ENCODE assay signal across 8 mouse cellular contexts in the genomic region with DNA sequence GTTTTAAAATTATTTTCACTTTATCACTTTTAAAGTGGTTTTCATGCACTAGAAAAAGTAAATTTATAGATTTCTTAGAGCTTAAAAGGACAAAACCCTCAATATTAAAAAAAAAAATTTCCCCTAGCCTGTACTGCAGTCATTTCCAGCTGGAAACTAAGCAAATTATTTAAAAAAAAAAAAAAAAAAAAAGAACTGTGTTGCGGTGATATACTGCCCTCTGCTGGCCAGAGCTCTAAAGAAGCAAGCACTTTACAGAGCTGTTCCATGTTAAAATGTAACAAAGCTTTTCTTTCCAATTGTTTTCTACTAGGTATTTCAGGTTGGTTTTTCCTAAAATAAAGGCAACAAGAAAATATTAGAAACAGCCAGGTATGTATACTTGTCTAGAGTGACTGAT. TPM values are rescaled to one million over a fixed set of nuclear protein-coding genes. Genes with fewer than 3 reads are reported as not detected.
DNase-seq lines count a peak whose midpoint lies in the region; ATAC-seq and TF ChIP-seq lines count a peak whose summit lies in the region.

No protein-coding gene starts in this region.

- H3K27me3 ChIP-seq in hindbrain, embryonic 10.5 days (ENCODE audit: insufficient read depth, poor library complexity, severe bottlenecking) = no peaks in the 10 kb centered on the region
- H3K27me3 ChIP-seq in hindbrain, embryonic 12.5 days = no peaks in the 10 kb centered on the region; the same call in 1 of the 2 replicates
- H3K27me3 ChIP-seq in kidney, postnatal 0 days (ENCODE audit: insufficient read depth, low read length) = no peaks in the 10 kb centered on the region
- no peaks in the 10 kb centered on the region for H3K27me3 ChIP-seq in neural tube, embryonic 11.5 days (ENCODE audit: control insufficient read depth, insufficient read depth, low read length)

- no peak overlapping the region for H3K4me3 ChIP-seq in hindbrain, embryonic 10.5 days
- H3K4me3 ChIP-seq in hindbrain, embryonic 12.5 days = no peak overlapping the region
- no peak overlapping the region for H3K4me3 ChIP-seq in kidney, postnatal 0 days (replicated peaks; ENCODE audit: low read depth, low read length)
- H3K4me3 ChIP-seq in neural tube, embryonic 11.5 days (ENCODE audit: low read depth, low read length) = no peak overlapping the region

- H3K9ac ChIP-seq in hindbrain, embryonic 12.5 days = no peak overlapping the region
- H3K9ac ChIP-seq in kidney, postnatal 0 days (ENCODE audit: low read depth, low read length) = no peak overlapping the region
- no peak overlapping the region for H3K9ac ChIP-seq in neural tube, embryonic 11.5 days (ENCODE audit: low read length)

- no peaks in the 10 kb centered on the region for H3K4me1 ChIP-seq in hindbrain, embryonic 10.5 days (replicated peaks)
- H3K4me1 ChIP-seq in hindbrain, embryonic 12.5 days = no peaks in the 10 kb centered on the region
- no peaks in the 10 kb centered on the region for H3K4me1 ChIP-seq in kidney, postnatal 0 days (replicated peaks; ENCODE audit: insufficient read depth, low read length)
- H3K4me1 ChIP-seq in neural tube, embryonic 11.5 days (ENCODE audit: control insufficient read depth, insufficient read depth, low read length) = no peaks in the 10 kb centered on the region

- WGBS in hindbrain, embryonic 10.5 days = 6% methylated on average over 1 of the region's 1 CpGs
- WGBS in hindbrain, embryonic 12.5 days = 6% methylated on average over 1 of the region's 1 CpGs
- WGBS in kidney, postnatal 0 days = 8% methylated on average over 1 of the region's 1 CpGs
- WGBS in neural tube, embryonic 11.5 days = 14% methylated on average over 1 of the region's 1 CpGs

- no peak for ATAC-seq in hindbrain, embryonic 12.5 days (ENCODE audit: low FRiP score)
- ATAC-seq in kidney, postnatal 0 days (replicated peaks; ENCODE audit: low FRiP score, low read depth) = no peak
- ATAC-seq in neural tube, embryonic 11.5 days (ENCODE audit: insufficient read depth, low FRiP score, low TSS enrichment) = no peak

- DNase-seq in hindbrain, embryonic 10.5 days (ENCODE audit: low spot score) = peak; percentile 7
- DNase-seq in 3T3-L1 (ENCODE audit: low read depth, low spot score) = peak; percentile 76
- peak; percentile 56 for DNase-seq in MEL-GATA-1-ER (ENCODE audit: extremely low read depth, low read depth)
- peak; percentile 62 for DNase-seq in cerebellum, adult 9-10 months
- peak; percentile 60 for DNase-seq in kidney, postnatal 0 days (ENCODE audit: low spot score)
- peak; percentile 35 for DNase-seq in neural tube, embryonic 11.5 days (ENCODE audit: low spot score)
- no peak for DNase-seq in urinary bladder, adult 2 months (ENCODE audit: low spot score)

- TF ChIP-seq CTCF in kidney, postnatal 0 days (IDR thresholded peaks at IDR 0.05; ENCODE audit: low read depth) = peak; percentile 70

- no peak overlapping the region for H3K4me2 ChIP-seq in hindbrain, embryonic 12.5 days (replicated peaks)
- H3K4me2 ChIP-seq in kidney, postnatal 0 days (ENCODE audit: low read length) = no peak overlapping the region
- no peak overlapping the region for H3K4me2 ChIP-seq in neural tube, embryonic 11.5 days (ENCODE audit: low read depth)

- no peaks in the 10 kb centered on the region for H3K9me3 ChIP-seq in hindbrain, embryonic 10.5 days
- no peaks in the 10 kb centered on the region for H3K9me3 ChIP-seq in hindbrain, embryonic 12.5 days (replicated peaks)
- H3K9me3 ChIP-seq in kidney, postnatal 0 days (replicated peaks; ENCODE audit: low read length) = no peaks in the 10 kb centered on the region
- H3K9me3 ChIP-seq in neural tube, embryonic 11.5 days (ENCODE audit: control insufficient read depth, low read length) = no peaks in the 10 kb centered on the region

- no peaks in the 10 kb centered on the region for H3K36me3 ChIP-seq in hindbrain, embryonic 10.5 days
- no peaks in the 10 kb centered on the region for H3K36me3 ChIP-seq in hindbrain, embryonic 12.5 days
- no peaks in the 10 kb centered on the region for H3K36me3 ChIP-seq in kidney, postnatal 0 days (ENCODE audit: insufficient read depth, low read length)
- H3K36me3 ChIP-seq in neural tube, embryonic 11.5 days (ENCODE audit: control insufficient read depth, insufficient read depth, low read length) = no peaks in the 10 kb centered on the region

- H3K27ac ChIP-seq in hindbrain, embryonic 10.5 days = no peak overlapping the region
- no peak overlapping the region for H3K27ac ChIP-seq in hindbrain, embryonic 12.5 days
- H3K27ac ChIP-seq in kidney, postnatal 0 days = no peak overlapping the region
- no peak overlapping the region for H3K27ac ChIP-seq in neural tube, embryonic 11.5 days (ENCODE audit: low read depth, low read length)

RNA-seq across cellular contexts. Expression of gene Gpr82, which starts 4.4 kb away (rescaled TPM):
- polyA plus RNA-seq in hindbrain, embryonic 10.5 days (2016; fragmentation: Nextera tagmentation; extraction: Ambion mirVana) = 0.26 and 0.52 TPM in 2 replicates
- polyA plus RNA-seq in hindbrain, embryonic 12.5 days (2016; fragmentation: Nextera tagmentation; extraction: Ambion mirVana) = 0.56 and 0.67 TPM in 2 replicates
- polyA plus RNA-seq in kidney, postnatal 0 days (2015; fragmentation: Nextera tagmentation; extraction: Ambion mirVana) = 0.11 and 0.29 TPM in 2 replicates
- polyA plus RNA-seq in neural tube, embryonic 11.5 days (2014; fragmentation: Nextera tagmentation; extraction: Ambion mirVana) = 0.17 and 0.62 TPM in 2 replicates
- polyA plus RNA-seq in urinary bladder, adult 2 months (2012; rRNA removed) = 0.12 and 0.15 TPM in 2 replicates

RNA-seq across cellular contexts. Expression of gene Gpr34, which starts 24.8 kb away (rescaled TPM):
- 1.0 and 2.2 TPM in 2 replicates for polyA plus RNA-seq in hindbrain, embryonic 10.5 days (2016; fragmentation: Nextera tagmentation; extraction: Ambion mirVana)
- 2.4 and 3.3 TPM in 2 replicates for polyA plus RNA-seq in hindbrain, embryonic 12.5 days (2016; fragmentation: Nextera tagmentation; extraction: Ambion mirVana)
- 1.6 and 1.9 TPM in 2 replicates for polyA plus RNA-seq in kidney, postnatal 0 days (2015; fragmentation: Nextera tagmentation; extraction: Ambion mirVana)
- polyA plus RNA-seq in neural tube, embryonic 11.5 days (2014; fragmentation: Nextera tagmentation; extraction: Ambion mirVana) = 1.5 TPM in 2 replicates
- 3.5 and 3.8 TPM in 2 replicates for polyA plus RNA-seq in urinary bladder, adult 2 months (2012; rRNA removed)
